Mouse (Mus musculus) liver, postnatal 0 days (tissue): ENCODE measurements around the gene Nr1i3. TPM values are rescaled to one million over a fixed set of nuclear protein-coding genes. Genes with fewer than 3 reads are reported as not detected.

Source experiments
- ATAC-seq: fragments of 200-750 bp; cut with Nextera tagmentation; 2 replicates; pipeline ENCODE4 v1.8.0; 2017; ENCODE audit warnings: mild to moderate bottlenecking, moderate library complexity
- DNase-seq: peaks from one replicate; pipeline ENCODE4 v3.0.0-alpha.2; 2016
- H3K27ac ChIP-seq: fragments of 300-500 bp; sonication (generic); 2 replicates; pipeline ENCODE4 v1.5.1; 2014; ENCODE audit warnings: antibody characterized with exemption, moderate library complexity, mild to moderate bottlenecking, low read depth
- H3K27me3 ChIP-seq: fragments of 300-500 bp; sonication (generic); 2 replicates; pipeline ENCODE4 v1.6.1; 2014; ENCODE audit warnings: low read length, control low read depth, mixed read lengths; ENCODE audit not compliant: insufficient read depth
- H3K36me3 ChIP-seq: fragments of 300-500 bp; sonication (generic); replicated peaks from 2 replicates; pipeline ENCODE4 v1.6.1; 2014; ENCODE audit warnings: mild to moderate bottlenecking, control low read depth, low read length, moderate library complexity, mixed read lengths; ENCODE audit not compliant: insufficient read depth
- H3K4me1 ChIP-seq: fragments of 300-500 bp; sonication (generic); 2 replicates; pipeline ENCODE4 v1.6.1; 2014; ENCODE audit warnings: antibody characterized with exemption, mild to moderate bottlenecking, control low read depth; ENCODE audit not compliant: insufficient read depth
- H3K4me2 ChIP-seq: fragments of 300-500 bp; sonication (generic); 2 replicates; pipeline ENCODE4 v1.6.1; 2014; ENCODE audit warnings: low read depth, mild to moderate bottlenecking, low read length, moderate library complexity, mixed read lengths
- H3K4me3 ChIP-seq: fragments of 300-500 bp; sonication (generic); 2 replicates; pipeline ENCODE4 v1.5.1; 2014; ENCODE audit warnings: low read depth, low read length
- H3K9ac ChIP-seq: fragments of 300-500 bp; sonication (generic); replicated peaks from 2 replicates; pipeline ENCODE4 v1.6.1; 2014; ENCODE audit warnings: mild to moderate bottlenecking, moderate library complexity
- H3K9me3 ChIP-seq: fragments of 300-500 bp; sonication (generic); 2 replicates; pipeline ENCODE4 v1.6.1; 2016; ENCODE audit warnings: mild to moderate bottlenecking, control low read depth, low read length, mixed read lengths
- CTCF ChIP-seq: sonication (generic); IDR thresholded peaks from 2 replicates; pipeline ENCODE4 v1.5.1; 2016; ENCODE audit warnings: antibody characterized with exemption, low read depth
- EP300 ChIP-seq: IDR thresholded peaks from 2 replicates; pipeline ENCODE4 v1.6.1; 2016; ENCODE audit warnings: antibody characterized with exemption, low read depth, mild to moderate bottlenecking
- WGBS: fragments of 180-500 bp; shearing (Covaris S2); extraction: QIAGEN DNeasy Blood & Tissue Kit; methylation state at CpG from one replicate; pipeline ENCODE4 v1.1.7; 2014; ENCODE audit not compliant: insufficient replicate concordance; 5-methylcytosine and 5-hydroxymethylcytosine counted together
- polyA plus RNA-seq: library from polyadenylated mRNA; unstranded; fragments of >200 nt; fragmentation: Nextera tagmentation; extraction: Ambion mirVana; gene quantifications from 2 replicates; pipeline ENCODE4 v1.2.1, GENCODE M21; 2015

The Nr1i3 gene
- polyA plus RNA-seq, 1 experiment from 2014 or later = 53.1 TPM

DNA sequence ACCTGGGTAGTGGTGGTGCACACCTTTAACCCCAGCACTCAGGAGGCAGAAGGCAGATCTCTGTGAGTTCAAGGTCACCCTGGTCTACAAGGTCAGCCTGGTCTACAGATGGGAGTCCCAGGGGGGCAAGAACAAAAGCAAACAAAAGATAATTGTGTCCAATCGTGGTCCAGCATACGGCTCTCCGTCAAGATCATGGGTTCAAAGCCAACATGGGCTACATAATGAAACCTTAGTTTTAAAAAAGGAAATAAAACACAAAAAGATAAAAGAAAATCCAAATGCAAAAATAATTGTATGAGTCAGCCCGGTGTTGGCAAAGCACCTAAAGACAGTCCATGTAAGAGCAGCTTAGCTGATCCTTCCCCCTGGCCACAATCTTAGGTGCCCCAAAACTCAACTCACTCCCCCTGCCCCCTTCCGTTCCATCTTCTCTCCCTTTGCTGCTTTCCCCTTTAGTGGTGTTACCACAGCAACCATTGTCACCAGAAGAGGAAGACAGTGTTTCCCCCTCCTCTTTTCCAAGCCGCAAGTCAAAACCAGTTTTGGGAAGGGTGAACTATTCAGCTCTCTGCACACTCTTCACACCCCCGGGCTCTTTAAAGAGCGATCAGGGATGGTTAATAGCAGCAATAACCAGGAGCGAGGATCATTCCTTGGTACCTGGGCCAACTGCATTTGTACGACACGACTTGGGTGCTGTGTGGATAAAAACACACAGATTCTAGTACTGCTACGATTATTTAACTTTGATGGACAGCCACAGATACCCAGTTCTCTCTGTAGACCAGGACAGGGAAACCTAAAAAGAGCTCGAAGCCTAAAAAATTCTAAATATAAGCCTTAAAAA lies 25.7 kb upstream of the Nr1i3 start:
- H3K4me1 ChIP-seq = peaks cover 7% of the 10 kb centered on the region
- no peak overlapping the region for H3K4me2 ChIP-seq
- no peaks in the 10 kb centered on the region for H3K9me3 ChIP-seq
- DNase-seq (no peak), ATAC-seq (no peak)
- no peak overlapping the region for H3K4me3 ChIP-seq
- TF ChIP-seq CTCF (no peak), EP300 (no peak)
- H3K27me3 ChIP-seq = no peaks in the 10 kb centered on the region
- WGBS = 48% methylated on average over 13 of the region's 13 CpGs
- H3K36me3 ChIP-seq = no peaks in the 10 kb centered on the region
- H3K27ac ChIP-seq = no peak overlapping the region
- H3K9ac ChIP-seq = no peak overlapping the region

DNA sequence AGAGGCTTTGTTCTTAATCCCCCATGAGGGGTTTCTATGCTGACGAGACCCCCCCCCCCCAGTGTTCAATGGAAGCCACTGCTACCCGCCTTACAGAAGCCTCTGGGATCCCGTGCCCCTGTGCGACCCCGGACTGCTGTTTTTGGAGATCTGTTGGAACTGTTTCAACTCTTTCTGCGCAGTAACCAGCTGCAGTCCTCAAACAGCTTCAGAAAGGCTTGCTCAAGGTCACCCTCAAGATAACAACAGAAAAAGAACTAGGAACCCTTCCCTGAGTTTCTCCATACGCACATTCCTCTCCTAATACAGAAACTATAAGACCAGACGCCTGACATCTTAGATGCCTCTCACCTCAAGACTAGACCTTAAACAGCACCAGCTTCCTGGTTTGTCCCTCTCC lies 24.7 kb upstream of the Nr1i3 start:
- no peaks in the 10 kb centered on the region for H3K36me3 ChIP-seq
- TF ChIP-seq EP300 = no peak
- no peak for TF ChIP-seq CTCF
- H3K4me2 ChIP-seq = no peak overlapping the region

DNA sequence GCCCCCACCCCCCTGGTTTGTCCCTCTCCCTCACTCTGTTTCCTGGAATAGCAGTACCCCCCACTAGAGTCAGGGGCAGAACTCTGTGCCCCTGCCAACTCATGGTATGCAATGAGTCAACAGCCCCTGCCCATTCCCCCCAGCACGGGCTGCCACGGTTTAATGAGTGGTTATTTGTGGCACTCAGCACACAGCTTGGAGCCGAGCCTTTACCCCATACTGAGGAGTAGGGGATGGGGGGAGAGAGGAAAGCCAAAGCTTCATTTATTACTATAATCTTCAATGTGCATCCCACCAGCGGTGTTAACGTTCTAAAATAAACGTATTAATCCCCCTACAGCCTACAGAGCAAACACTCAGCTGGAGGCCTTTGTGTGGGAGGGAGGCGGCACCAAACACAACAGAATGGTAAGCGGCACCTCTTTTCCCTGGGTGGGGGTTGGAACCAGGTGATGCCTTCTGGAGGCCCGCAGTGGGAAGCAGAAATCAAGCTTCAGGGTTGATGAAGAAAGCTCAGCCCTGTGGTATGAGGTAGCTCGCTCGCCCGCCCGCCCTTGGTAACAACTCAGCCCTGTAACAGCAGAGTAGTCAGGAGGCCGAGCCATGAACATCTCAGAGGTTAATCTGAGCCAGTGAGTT lies 24.2 kb upstream of the Nr1i3 start:
- ATAC-seq (no peak), DNase-seq (no peak)
- no peak overlapping the region for H3K4me2 ChIP-seq
- peaks cover 5% of the 10 kb centered on the region for H3K4me1 ChIP-seq
- TF ChIP-seq CTCF = no peak
- TF ChIP-seq EP300 = no peak
- H3K27ac ChIP-seq = no peak overlapping the region
- WGBS = 57% methylated on average over 14 of the region's 14 CpGs
- H3K4me3 ChIP-seq = no peak overlapping the region
- H3K9me3 ChIP-seq = no peaks in the 10 kb centered on the region
- peaks cover 4% of the 10 kb centered on the region; the same call in 1 of the 2 replicates for H3K27me3 ChIP-seq
- no peaks in the 10 kb centered on the region for H3K36me3 ChIP-seq
- no peak overlapping the region; the same call in 1 of the 2 replicates for H3K9ac ChIP-seq

More for the DNA sequence above, 24.7 kb upstream of the Nr1i3 start:
- Histone ChIP-seq H3K4me3 (no peak overlapping the region), H3K27ac (no peak overlapping the region), H3K27me3 (peaks cover 2% of the 10 kb centered on the region; the same call in 1 of the 2 replicates), H3K9ac (no peak overlapping the region), H3K9me3 (no peaks in the 10 kb centered on the region), H3K4me1 (peaks cover 5% of the 10 kb centered on the region)
- ATAC-seq (no peak), DNase-seq (no peak)
- 62% methylated on average over 8 of the region's 8 CpGs for WGBS

DNA sequence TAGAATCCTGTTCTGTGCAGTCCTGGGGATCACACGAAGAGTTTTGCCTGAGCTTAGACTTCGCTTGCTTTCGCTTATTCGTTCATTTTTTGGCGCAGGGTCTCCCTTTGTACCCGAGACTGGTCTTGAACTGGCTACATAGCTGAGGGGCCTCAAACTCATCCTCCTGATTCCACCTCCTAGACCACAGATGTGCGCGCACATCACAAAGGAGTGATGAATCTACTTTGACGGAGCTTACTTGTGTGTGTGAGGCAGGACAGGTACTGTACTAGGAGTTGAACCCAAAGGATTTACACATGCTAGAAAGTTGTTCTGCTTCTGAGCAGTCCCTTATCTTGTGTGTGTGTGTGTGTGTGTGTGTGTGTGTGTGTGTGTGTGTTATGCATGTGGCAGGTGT lies 22.9 kb upstream of the Nr1i3 start:
- ATAC-seq (no peak), DNase-seq (no peak)
- no peak overlapping the region for H3K4me2 ChIP-seq
- H3K27ac ChIP-seq = no peak overlapping the region
- H3K36me3 ChIP-seq = no peaks in the 10 kb centered on the region
- peaks cover 8% of the 10 kb centered on the region for H3K4me1 ChIP-seq
- peaks cover 13% of the 10 kb centered on the region for H3K27me3 ChIP-seq
- 86% methylated on average over 9 of the region's 9 CpGs for WGBS
- H3K9ac ChIP-seq = no peak overlapping the region
- TF ChIP-seq CTCF = no peak
- no peak for TF ChIP-seq EP300
- no peaks in the 10 kb centered on the region for H3K9me3 ChIP-seq
- no peak overlapping the region for H3K4me3 ChIP-seq

DNA sequence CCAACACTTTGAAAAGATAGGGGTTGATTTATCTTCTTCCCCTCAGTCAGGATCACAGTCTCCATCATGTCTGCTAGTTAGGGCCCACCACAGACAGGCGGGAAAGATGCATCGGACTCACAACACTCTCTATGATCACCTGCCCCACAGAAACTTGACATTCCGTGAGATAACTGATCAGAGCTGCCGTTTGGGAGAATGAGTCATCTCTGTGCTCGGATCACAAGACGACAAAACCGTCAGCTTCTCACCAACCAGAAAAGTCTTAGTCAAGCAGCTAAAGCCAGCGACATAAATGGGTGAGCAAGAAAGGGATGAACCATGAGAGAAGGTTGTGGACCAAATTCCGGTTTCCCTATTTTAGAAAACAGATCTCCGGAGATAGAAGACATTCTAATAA lies 21.5 kb upstream of the Nr1i3 start:
- ATAC-seq (no peak), DNase-seq (no peak)
- Histone ChIP-seq H3K9ac (no peak overlapping the region), H3K4me2 (no peak overlapping the region), H3K4me3 (no peak overlapping the region), H3K27me3 (peaks cover 21% of the 10 kb centered on the region), H3K9me3 (no peaks in the 10 kb centered on the region), H3K27ac (no peak overlapping the region), H3K4me1 (peaks cover 13% of the 10 kb centered on the region), H3K36me3 (no peaks in the 10 kb centered on the region)
- 65% methylated on average over 10 of the region's 10 CpGs for WGBS
- no peak for TF ChIP-seq EP300
- TF ChIP-seq CTCF = no peak

DNA sequence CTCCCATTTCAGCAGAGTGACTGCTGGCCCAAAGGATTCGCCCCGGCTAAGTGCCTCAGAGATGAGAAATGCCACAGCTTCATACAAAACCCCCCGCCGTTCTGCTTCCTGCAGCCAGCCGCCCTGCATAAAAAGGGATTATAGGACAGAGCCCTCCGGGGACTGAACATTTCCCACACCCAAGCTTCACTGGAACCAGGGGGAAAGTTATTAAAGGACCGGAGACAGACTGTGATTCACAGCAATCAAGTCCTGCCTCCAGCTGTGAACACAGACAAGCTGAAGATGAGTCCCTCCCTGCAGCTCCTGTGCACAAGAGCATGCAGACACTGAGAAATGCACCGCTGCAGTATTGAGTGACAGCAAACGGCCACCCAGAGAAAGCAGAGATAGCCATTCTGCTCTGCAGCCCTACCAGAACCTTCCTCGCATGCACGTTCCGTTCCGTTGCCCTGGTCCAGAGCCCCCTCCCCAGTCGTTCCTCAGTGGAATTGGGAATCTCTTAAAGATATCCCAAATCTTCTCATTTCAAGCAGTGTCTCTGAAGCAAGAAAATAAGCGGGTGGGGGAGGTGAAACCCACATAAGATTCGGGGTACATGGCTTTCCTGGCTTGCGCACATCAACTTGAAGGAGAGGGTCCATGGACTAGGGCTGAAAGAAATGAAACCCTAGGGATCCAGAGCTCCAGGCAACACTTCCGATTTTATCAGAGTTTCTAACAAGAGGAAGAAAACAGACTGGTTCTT lies 20.5 kb upstream of the Nr1i3 start:
- TF ChIP-seq CTCF (no peak), EP300 (no peak)
- Histone ChIP-seq H3K4me2 (peak overlapping the region; percentile 49), H3K27me3 (peaks cover 21% of the 10 kb centered on the region), H3K4me3 (0 out of 2 replicates have a peak overlapping the region, but pooled peaks have one; percentile 2), H3K9me3 (no peaks in the 10 kb centered on the region), H3K27ac (no peak overlapping the region), H3K9ac (no peak overlapping the region), H3K36me3 (no peaks in the 10 kb centered on the region), H3K4me1 (peaks cover 13% of the 10 kb centered on the region)
- ATAC-seq (no peak), DNase-seq (no peak)
- WGBS = 17% methylated on average over 18 of the region's 18 CpGs
